In genomic region chr16:57573831-57574230, GRCm38 (mm10) we compare ENCODE assay signal across 23 mouse cellular contexts. TPM values are rescaled to one million over a fixed set of nuclear protein-coding genes. Genes with fewer than 3 reads are reported as not detected.
A peak's percentile ranks its signal among the peaks of the same experiment; 100 is the strongest.
DNase-seq lines count a peak whose midpoint lies in the region; TF ChIP-seq lines count a peak whose summit lies in the region.
"Had no signal": no experiment of that assay in that cellular context is flagged by ENCODE, and none has a peak within 500 bp of the region (broad histone marks: within the 10 kb centered on the region; RNA-seq: fewer than 3 reads in every experiment).

No protein-coding gene starts in this region.

- H3K4me3 ChIP-seq in gastrocnemius, adult 2 months = peak overlapping the region; percentile 19; the same call in 1 of the 2 replicates
- H3K4me3 ChIP-seq in layer of hippocampus, adult 2 months = no peak overlapping the region
- H3K4me3 ChIP-seq: forebrain, embryonic 12.5 days; forebrain, embryonic 15.5 days; heart, embryonic 12.5 days; heart, embryonic 15.5 days; hindbrain, embryonic 10.5 days; hindbrain, embryonic 13.5 days had no signal

- intact Hi-C loops in gastrocnemius, adult 2 months (cut with DNase I) = no loop called here
- intact Hi-C loops in gastrocnemius, postnatal 14 days (cut with DNase I; ENCODE audit: low total_unique reads) = no loop called here

- no peak for TF ChIP-seq CTCF in gastrocnemius, adult 2 months (IDR thresholded peaks at IDR 0.05)
- TF ChIP-seq CTCF in layer of hippocampus, adult 2 months (conservative IDR thresholded peaks at IDR 0.05) = no peak

- H3K27ac ChIP-seq in gastrocnemius, adult 2 months = peak overlapping the region; percentile 66
- no peak overlapping the region for H3K27ac ChIP-seq in layer of hippocampus, adult 2 months
- H3K27ac ChIP-seq: forebrain, embryonic 12.5 days; forebrain, embryonic 15.5 days; heart, embryonic 15.5 days; hindbrain, embryonic 10.5 days; hindbrain, embryonic 13.5 days; hindbrain, postnatal 0 days had no signal

- no peak for DNase-seq in gastrocnemius, adult 2 months
- no peak for DNase-seq in gastrocnemius, postnatal 14 days
- peak; percentile 40 for DNase-seq in lung, postnatal 36 days
- no peak for DNase-seq in lung, postnatal 10 days
- peak; percentile 27 for DNase-seq in skeletal muscle tissue, adult 2 months (ENCODE audit: low read depth, low spot score)
- DNase-seq in layer of hippocampus, adult 2 months (ENCODE audit: low spot score in 2 of 2) = no peak
- DNase-seq: adrenal gland, adult 8-10 months; adrenal gland, postnatal 36 days; B cell, adult 2 months; cerebellum, adult 18-20 months; cerebellum, adult 9-10 months; cerebellum, postnatal 14 days; gastrocnemius, postnatal 10 days; heart, postnatal 10 days; heart, postnatal 36 days; kidney, adult 18-20 months had no signal

RNA-seq across cellular contexts. Expression of gene Cmss1, which starts 32.8 kb away (rescaled TPM):
- 10 to 100 TPM; 33.0 to 44.0 TPM for total RNA-seq in gastrocnemius, adult 2 months (2021)
- 10 to 100 TPM; 19.3 to 21.9 TPM for total RNA-seq in gastrocnemius, postnatal 14 days (2021)
- total RNA-seq in layer of hippocampus, adult 2 months (2021) = 10 to 100 TPM; 16.2 to 16.3 TPM

Comparison
In these comparisons a context has a peak if more than half of its experiments do, and no peak if none do; other contexts are left out.
1. DNase-seq: peak in lung, postnatal 36 days (single experiment) and skeletal muscle tissue, adult 2 months (single experiment); none in gastrocnemius, adult 2 months (single experiment), gastrocnemius, postnatal 14 days (single experiment), lung, postnatal 10 days (single experiment) and layer of hippocampus, adult 2 months (0 of 2).